Mouse (Mus musculus): ENCODE data around the gene Morn1. TPM values are rescaled to one million over a fixed set of nuclear protein-coding genes. Genes with fewer than 3 reads are reported as not detected.

Morn1 gene
- polyA plus RNA-seq, 1 experiment, result 15.5 TPM

DNA sequence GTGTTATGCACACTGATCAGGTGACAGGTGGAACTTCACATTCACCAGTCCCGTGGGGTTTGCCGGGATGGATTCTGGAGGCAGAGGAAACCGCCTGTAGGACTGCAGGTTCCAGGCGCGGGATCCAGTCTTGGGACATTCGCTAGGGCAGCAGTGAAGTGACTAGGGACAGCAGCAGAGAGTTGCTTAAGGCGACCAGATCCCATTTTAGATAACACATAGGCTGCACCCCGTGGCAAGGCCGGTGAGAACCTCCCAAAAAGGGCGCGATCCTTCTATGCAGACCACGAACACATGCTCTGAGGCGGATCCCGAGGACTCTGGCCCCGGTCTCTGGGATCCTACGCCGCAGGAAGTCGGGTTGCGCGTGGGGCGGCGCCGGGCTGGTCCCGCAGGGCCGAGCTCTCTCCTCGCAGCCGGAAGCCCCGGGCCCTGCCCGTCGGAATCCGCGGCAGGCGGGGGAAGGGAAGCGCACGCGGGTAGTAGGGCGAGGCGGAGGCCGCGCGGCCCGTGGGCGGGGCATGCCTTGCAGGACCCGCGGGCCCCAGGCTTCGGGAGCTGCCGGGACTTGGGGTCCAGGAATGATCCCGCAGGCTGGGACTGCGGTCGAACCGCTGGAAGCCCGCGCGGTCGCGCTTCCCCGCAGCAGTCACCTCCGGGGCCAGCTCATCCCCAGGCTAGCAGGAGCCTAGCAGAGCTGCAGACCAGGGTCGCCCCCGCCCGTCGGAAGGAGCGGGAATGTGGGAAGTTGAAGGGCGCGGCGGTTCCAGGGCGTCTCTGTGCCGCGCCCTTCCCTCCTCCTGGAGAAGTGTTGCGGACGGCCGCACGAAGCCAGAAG is 64.1 kb downstream of the Morn1 start:
- WGBS, result 3% methylated on average over 73 of the region's 73 CpGs
- peak; percentile 90 for DNase-seq
- peaks cover 29% of the 10 kb centered on the region for H3K4me1 ChIP-seq (ENCODE audit: control insufficient read depth, insufficient read depth, low read length)
- H3K4me3 ChIP-seq (replicated peaks; ENCODE audit: extremely low read depth, low read depth, low read length), result peak overlapping the region; percentile 69
- TF ChIP-seq CTCF (IDR thresholded peaks at IDR 0.05; ENCODE audit: insufficient read depth, low read length) (no peak), POLR2A (IDR thresholded peaks at IDR 0.05; ENCODE audit: borderline replicate concordance, extremely low read depth, low read depth, low read length) (peak; percentile 49; the same call in 1 of the 2 replicates)

DNA sequence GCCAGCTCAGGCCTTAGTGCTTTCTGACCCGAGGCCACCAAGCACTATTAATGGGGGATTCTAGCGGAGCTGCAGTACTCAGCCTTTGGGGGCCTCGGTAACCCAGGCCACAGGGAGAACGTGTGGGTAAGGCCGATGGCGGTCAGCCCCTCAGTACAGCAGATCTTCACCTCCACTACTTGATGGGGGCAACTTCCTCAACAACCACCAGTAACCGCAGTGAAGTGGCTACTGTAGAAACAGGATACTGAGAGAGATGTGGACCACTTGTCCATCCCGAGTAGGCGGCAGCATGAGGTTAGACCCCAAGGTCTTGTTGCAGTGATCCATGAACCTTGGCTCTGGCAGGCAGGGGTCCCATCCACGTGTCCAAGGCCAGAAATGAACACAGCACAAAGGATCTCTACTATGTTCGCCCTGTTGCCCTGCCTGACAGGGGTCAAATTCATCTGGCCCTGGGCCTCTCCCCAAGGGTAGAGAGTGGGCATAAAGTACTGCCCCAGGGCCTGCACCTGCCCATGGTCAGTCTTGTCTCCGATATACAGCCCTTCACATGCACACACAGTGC is 64.9 kb downstream of the Morn1 start:
- no peak for DNase-seq
- Histone ChIP-seq H3K4me1 (ENCODE audit: control insufficient read depth, insufficient read depth, low read length) (peaks cover 29% of the 10 kb centered on the region), H3K4me3 (replicated peaks; ENCODE audit: extremely low read depth, low read depth, low read length) (peak overlapping the region; percentile 69)
- no peak for TF ChIP-seq POLR2A (IDR thresholded peaks at IDR 0.05; ENCODE audit: borderline replicate concordance, extremely low read depth, low read depth, low read length)
- WGBS, result 20% methylated on average over 12 of the region's 12 CpGs

DNA sequence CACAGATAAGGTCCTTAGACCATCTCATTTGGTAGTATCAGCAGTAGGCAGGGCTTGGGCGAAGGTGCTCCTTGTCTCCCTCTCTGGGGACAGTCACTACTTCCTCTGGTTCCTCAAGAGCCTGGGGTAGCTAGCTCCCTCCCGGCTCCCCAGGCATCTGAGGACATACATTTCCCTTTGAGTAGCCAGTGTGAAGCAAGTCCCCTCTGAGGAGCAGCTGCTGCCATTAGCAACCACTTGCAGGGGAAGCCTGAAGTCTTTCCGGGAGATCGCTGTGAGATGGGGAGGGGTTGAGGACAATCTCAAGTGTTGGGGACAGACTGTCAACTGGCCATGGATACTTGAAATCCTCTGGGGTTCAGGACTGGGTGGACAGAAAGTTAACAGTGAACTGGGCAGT is 65.5 kb downstream of the Morn1 start:
- Histone ChIP-seq H3K4me1 (ENCODE audit: control insufficient read depth, insufficient read depth, low read length) (peaks cover 29% of the 10 kb centered on the region), H3K4me3 (replicated peaks; ENCODE audit: extremely low read depth, low read depth, low read length) (no peak overlapping the region)
- DNase-seq, result peak; percentile 34
- WGBS, result 31% methylated on average over 4 of the region's 4 CpGs
- TF ChIP-seq POLR2A (IDR thresholded peaks at IDR 0.05; ENCODE audit: borderline replicate concordance, extremely low read depth, low read depth, low read length) (no peak), CTCF (IDR thresholded peaks at IDR 0.05; ENCODE audit: insufficient read depth, low read length) (no peak)

DNA sequence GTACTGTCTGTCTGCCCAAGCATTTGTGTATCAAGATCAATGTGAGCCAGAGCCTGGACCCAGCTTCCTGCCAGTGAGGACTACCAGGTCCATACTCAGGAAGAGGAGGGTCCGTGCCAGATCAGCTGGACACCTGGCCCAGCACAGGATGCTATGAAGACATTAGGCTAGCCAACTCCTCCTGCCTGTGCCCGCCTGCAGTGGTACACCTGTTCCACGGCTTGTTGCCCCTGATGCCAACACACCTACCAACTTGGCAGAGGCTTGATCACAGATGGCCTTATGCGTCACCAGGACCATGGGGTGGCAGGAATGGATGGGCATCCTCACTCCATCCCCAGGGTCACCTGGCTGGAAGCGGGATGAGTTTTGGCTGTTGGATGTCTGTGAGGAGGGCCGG is 66.1 kb downstream of the Morn1 start:
- H3K4me3 ChIP-seq (replicated peaks; ENCODE audit: extremely low read depth, low read depth, low read length), result no peak overlapping the region
- no peak for DNase-seq
- TF ChIP-seq CTCF (IDR thresholded peaks at IDR 0.05; ENCODE audit: insufficient read depth, low read length), result no peak
- TF ChIP-seq POLR2A (IDR thresholded peaks at IDR 0.05; ENCODE audit: borderline replicate concordance, extremely low read depth, low read depth, low read length), result 0 out of 2 replicates have a peak, but pooled peaks have one; percentile 4
- 87% methylated on average over 6 of the region's 6 CpGs for WGBS
- H3K4me1 ChIP-seq (ENCODE audit: control insufficient read depth, insufficient read depth, low read length), result peaks cover 29% of the 10 kb centered on the region

DNA sequence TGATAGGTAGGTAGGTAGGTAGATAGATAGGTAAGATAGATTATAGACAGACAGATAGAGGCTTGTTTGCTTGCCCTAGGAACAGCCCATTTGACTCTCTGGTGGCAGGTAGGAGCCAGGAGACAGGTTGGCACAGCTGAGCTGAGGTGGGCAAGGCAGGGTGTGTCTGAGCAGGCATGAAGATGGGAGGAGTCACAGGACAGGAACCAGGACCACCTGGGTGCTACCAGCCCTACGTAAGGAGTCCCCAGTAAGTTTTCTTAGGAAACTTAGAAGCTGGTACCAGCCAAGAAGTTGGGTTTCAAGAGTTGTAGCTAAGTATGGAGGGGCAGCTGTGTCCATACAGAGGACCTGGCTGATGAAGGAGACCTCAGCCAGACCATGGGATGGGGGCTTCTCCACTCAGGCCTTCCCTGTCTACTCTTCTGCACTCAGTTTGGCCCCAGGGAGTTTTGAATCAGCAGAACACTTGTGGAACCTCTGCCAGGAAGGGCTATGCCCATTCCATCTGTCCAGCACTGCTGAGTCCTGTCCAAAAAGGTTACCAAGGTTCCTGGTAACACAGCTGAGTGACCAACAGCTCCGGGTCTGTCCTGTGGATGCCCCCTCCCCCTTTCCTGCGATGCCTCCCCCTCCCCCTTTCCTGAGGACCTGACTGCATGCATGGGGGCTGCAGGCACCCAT is 67.2 kb downstream of the Morn1 start:
- no peak for DNase-seq
- peaks cover 29% of the 10 kb centered on the region for H3K4me1 ChIP-seq (ENCODE audit: control insufficient read depth, insufficient read depth, low read length)
- no peak overlapping the region for H3K4me3 ChIP-seq (replicated peaks; ENCODE audit: extremely low read depth, low read depth, low read length)
- TF ChIP-seq CTCF (IDR thresholded peaks at IDR 0.05; ENCODE audit: insufficient read depth, low read length) (no peak), POLR2A (IDR thresholded peaks at IDR 0.05; ENCODE audit: borderline replicate concordance, extremely low read depth, low read depth, low read length) (no peak)
- 72% methylated on average over 3 of the region's 3 CpGs for WGBS

DNA sequence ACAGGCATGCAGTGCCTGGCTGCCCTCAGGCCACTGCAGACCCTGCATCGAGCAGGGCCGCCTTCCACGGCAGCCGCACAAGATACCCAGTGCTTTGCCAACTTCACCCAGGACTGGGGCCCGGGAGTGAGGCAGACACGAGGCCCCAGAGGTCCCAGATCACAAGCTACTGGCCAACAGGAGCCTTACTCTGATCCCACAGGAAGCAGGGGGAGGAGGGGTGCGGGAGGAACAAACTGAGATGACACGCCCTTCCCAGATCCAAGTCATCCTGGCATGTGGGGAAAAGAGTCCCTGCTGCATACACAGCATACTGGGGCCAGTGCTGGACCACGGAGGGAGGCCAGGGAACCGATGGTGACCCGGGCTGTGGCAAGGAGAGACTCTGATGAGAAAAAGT is 68.6 kb downstream of the Morn1 start:
- no peak for TF ChIP-seq CTCF (IDR thresholded peaks at IDR 0.05; ENCODE audit: insufficient read depth, low read length)
- no peak for TF ChIP-seq POLR2A (IDR thresholded peaks at IDR 0.05; ENCODE audit: borderline replicate concordance, extremely low read depth, low read depth, low read length)
- DNase-seq, result peak; percentile 39
- 33% methylated on average over 11 of the region's 11 CpGs for WGBS

DNA sequence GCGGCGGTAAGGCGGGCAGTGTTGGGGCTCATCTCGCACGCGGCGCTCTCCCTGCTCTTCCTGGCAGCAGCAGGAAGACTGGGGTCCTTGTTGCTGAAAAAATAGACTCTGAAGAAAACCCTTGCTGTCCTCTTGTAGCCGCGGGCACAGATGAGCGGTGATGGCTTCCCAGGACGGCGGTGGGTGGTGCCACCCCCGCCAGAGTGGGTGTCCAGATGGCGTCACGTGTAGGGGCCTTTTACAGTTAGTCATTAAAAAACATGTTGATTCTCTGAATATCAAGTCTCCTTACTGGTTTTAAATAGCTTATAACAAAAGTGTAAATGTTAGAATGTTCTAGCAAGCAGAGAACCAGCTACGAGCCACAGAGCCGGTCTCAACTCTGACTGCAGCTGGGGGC is 70.4 kb downstream of the Morn1 start:
- DNase-seq, result no peak
- Histone ChIP-seq H3K4me3 (replicated peaks; ENCODE audit: extremely low read depth, low read depth, low read length) (no peak overlapping the region), H3K4me1 (ENCODE audit: control insufficient read depth, insufficient read depth, low read length) (peaks cover 19% of the 10 kb centered on the region)
- TF ChIP-seq CTCF (IDR thresholded peaks at IDR 0.05; ENCODE audit: insufficient read depth, low read length) (no peak), POLR2A (IDR thresholded peaks at IDR 0.05; ENCODE audit: borderline replicate concordance, extremely low read depth, low read depth, low read length) (no peak)
- 91% methylated on average over 17 of the region's 17 CpGs for WGBS

More for the DNA sequence above, 68.6 kb downstream of the Morn1 start:
- Histone ChIP-seq H3K4me1 (ENCODE audit: control insufficient read depth, insufficient read depth, low read length) (peaks cover 23% of the 10 kb centered on the region), H3K4me3 (replicated peaks; ENCODE audit: extremely low read depth, low read depth, low read length) (no peak overlapping the region)

DNA sequence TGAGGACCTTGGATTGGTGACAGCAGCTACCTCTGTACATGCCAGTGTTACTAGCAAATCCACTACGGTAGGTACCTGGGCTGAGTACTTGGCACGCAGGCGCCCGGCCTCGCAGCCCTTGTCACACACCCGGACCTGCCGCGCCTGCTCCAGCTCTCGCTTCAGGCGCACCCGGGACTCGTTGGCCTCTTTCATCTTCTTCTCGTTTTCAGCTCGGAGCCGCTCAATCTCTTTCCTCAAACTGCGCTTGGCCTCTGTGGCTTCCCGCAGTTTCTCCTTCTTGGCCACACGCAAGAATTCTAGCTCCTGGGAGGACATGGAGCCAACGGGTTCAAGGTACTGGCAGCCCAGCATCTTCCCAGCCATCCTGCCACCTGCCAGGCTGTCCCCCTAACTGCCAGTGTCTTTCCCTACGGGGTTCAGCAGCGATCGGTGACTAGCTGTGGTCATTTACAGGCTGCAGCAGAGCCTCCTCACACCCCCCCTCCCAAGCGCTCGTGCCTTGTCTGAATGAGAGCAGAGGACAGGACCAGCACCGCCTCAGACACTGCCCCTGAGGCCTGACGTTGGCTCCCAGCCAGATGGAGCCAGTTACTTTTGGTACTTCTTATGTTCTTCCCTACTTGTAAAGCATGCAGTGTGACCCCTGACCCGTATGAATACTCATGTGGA is 71.6 kb downstream of the Morn1 start:
- TF ChIP-seq POLR2A (IDR thresholded peaks at IDR 0.05; ENCODE audit: borderline replicate concordance, extremely low read depth, low read depth, low read length), result no peak
- no peak for TF ChIP-seq CTCF (IDR thresholded peaks at IDR 0.05; ENCODE audit: insufficient read depth, low read length)
- DNase-seq, result no peak
- whole genome bisulfite sequencing, result 85% methylated on average over 27 of the region's 27 CpGs
- Histone ChIP-seq H3K4me1 (ENCODE audit: control insufficient read depth, insufficient read depth, low read length) (peaks cover 27% of the 10 kb centered on the region), H3K4me3 (replicated peaks; ENCODE audit: extremely low read depth, low read depth, low read length) (no peak overlapping the region)

DNA sequence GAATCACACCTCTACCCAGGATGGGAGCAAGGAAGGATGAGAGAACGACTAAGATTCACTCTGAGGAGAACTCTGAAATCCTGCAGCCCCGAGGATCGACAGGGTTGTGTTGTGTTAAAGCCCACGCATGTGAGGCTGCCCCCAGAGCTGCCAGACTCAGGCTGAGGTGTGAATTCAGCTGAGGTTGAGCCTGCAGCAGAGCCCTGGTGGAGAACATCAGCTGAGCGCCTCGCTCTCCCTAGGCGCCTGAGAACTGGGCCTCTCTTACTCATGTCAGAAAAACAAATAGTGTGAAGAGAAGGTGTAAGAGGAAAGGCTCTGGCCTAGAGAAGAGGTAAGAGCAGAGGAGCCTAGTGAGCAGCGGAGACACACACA is 72.2 kb downstream of the Morn1 start:
- no peak overlapping the region for H3K4me3 ChIP-seq (replicated peaks; ENCODE audit: extremely low read depth, low read depth, low read length)
- no peak for DNase-seq
- TF ChIP-seq CTCF (IDR thresholded peaks at IDR 0.05; ENCODE audit: insufficient read depth, low read length) (no peak), POLR2A (IDR thresholded peaks at IDR 0.05; ENCODE audit: borderline replicate concordance, extremely low read depth, low read depth, low read length) (no peak)
- WGBS, result 64% methylated on average over 8 of the region's 8 CpGs
- H3K4me1 ChIP-seq (ENCODE audit: control insufficient read depth, insufficient read depth, low read length), result peaks cover 32% of the 10 kb centered on the region

All from lung, adult 2 months (tissue).